Mouse (Mus musculus) regulatory T cell (primary cell): Measurements from ENCODE around the gene Foxl1.

ENCODE experiments used
- in situ Hi-C: fragments of 300-600 bp; cut with MboI, MseI; formaldehyde crosslinking; loops from one replicate; pipeline ENCODE4 v1.15.1; 2025; ENCODE audit warnings: high pct_unique_total_duplicates

The Foxl1 gene

GRCm38 (mm10) chr8:121127756-121128375 is at the start of gene Foxl1:
TSS of gene Foxl1 (plus strand) at chr8:121127940.
- in situ Hi-C loops: loop anchor here (10.0 kb wide), 1 partner anchor 367 kb away; no protein-coding TSS in a partner anchor

- in situ Hi-C loops: loop anchor here (25.0 kb wide), 1 partner anchor 441 kb away; the partner anchor contains the start of gene 1190005I06Rik
Observed at GRCm38 (mm10) chr8:121078721-121079120, 49.0 kb upstream of the Foxl1 start.

GRCm38 (mm10) chr8:121079201-121079600 is 48.5 kb upstream of the Foxl1 start:
- in situ Hi-C loops: loop anchor here (25.0 kb wide), 1 partner anchor 442 kb away; the partner anchor contains the start of gene 1190005I06Rik

GRCm38 (mm10) chr8:121079944-121080343 is 47.8 kb upstream of the Foxl1 start:
- in situ Hi-C loops: loop anchor here (25.0 kb wide), 1 partner anchor 443 kb away; the partner anchor contains the start of gene 1190005I06Rik

- in situ Hi-C loops: loop anchor here (25.0 kb wide), 1 partner anchor 443 kb away; the partner anchor contains the start of gene 1190005I06Rik
Observed at GRCm38 (mm10) chr8:121080361-121081090, 47.2 kb upstream of the Foxl1 start.

- in situ Hi-C loops: loop anchor here (25.0 kb wide), 1 partner anchor 444 kb away; the partner anchor contains the start of gene 1190005I06Rik
Observed at GRCm38 (mm10) chr8:121081398-121081797, 46.3 kb upstream of the Foxl1 start.

GRCm38 (mm10) chr8:121082218-121083092 is 45.3 kb upstream of the Foxl1 start:
- in situ Hi-C loops: loop anchor here (25.0 kb wide), 1 partner anchor 445 kb away; the partner anchor contains the start of gene 1190005I06Rik

GRCm38 (mm10) chr8:121083093-121083935 is 44.4 kb upstream of the Foxl1 start:
- in situ Hi-C loops: loop anchor here (25.0 kb wide), 1 partner anchor 446 kb away; the partner anchor contains the start of gene 1190005I06Rik

GRCm38 (mm10) chr8:121083936-121084209 is 43.9 kb upstream of the Foxl1 start:
- in situ Hi-C loops: loop anchor here (25.0 kb wide), 1 partner anchor 447 kb away; the partner anchor contains the start of gene 1190005I06Rik

GRCm38 (mm10) chr8:121084210-121084951 is 43.4 kb upstream of the Foxl1 start, which contains the start of gene Foxf1:
TSS of gene Foxf1 (plus strand) at chr8:121084386.
- in situ Hi-C loops: loop anchor here (25.0 kb wide), 1 partner anchor 447 kb away; the partner anchor contains the start of gene 1190005I06Rik

- in situ Hi-C loops: loop anchor here (25.0 kb wide), 1 partner anchor 448 kb away; the partner anchor contains the start of gene 1190005I06Rik
Observed at GRCm38 (mm10) chr8:121085011-121085410, 42.7 kb upstream of the Foxl1 start.

GRCm38 (mm10) chr8:121085561-121085960 is 42.2 kb upstream of the Foxl1 start:
- in situ Hi-C loops: loop anchor here (25.0 kb wide), 1 partner anchor 448 kb away; the partner anchor contains the start of gene 1190005I06Rik

GRCm38 (mm10) chr8:121086004-121086900 is 41.5 kb upstream of the Foxl1 start:
- in situ Hi-C loops: loop anchor here (25.0 kb wide), 1 partner anchor 449 kb away; the partner anchor contains the start of gene 1190005I06Rik

GRCm38 (mm10) chr8:121088281-121088680 is 39.5 kb upstream of the Foxl1 start:
- in situ Hi-C loops: loop anchor here (25.0 kb wide), 1 partner anchor 451 kb away; the partner anchor contains the start of gene 1190005I06Rik

GRCm38 (mm10) chr8:121088871-121089630 is 38.7 kb upstream of the Foxl1 start:
- in situ Hi-C loops: loop anchor here (25.0 kb wide), 1 partner anchor 452 kb away; the partner anchor contains the start of gene 1190005I06Rik

- in situ Hi-C loops: loop anchor here (5.0 to 25.0 kb wide), 3 partner anchors 113 to 453 kb away; partner anchors contain the start of gene 1190005I06Rik
Observed at GRCm38 (mm10) chr8:121089631-121090380, 37.9 kb upstream of the Foxl1 start.
